Mouse (Mus musculus) cerebellum, adult 9-10 months (tissue): ENCODE data around the gene Erc2.

ENCODE experiments used
- DNase-seq: peaks from one replicate; pipeline ENCODE4 v3.0.0; 2022

Erc2 gene

DNA sequence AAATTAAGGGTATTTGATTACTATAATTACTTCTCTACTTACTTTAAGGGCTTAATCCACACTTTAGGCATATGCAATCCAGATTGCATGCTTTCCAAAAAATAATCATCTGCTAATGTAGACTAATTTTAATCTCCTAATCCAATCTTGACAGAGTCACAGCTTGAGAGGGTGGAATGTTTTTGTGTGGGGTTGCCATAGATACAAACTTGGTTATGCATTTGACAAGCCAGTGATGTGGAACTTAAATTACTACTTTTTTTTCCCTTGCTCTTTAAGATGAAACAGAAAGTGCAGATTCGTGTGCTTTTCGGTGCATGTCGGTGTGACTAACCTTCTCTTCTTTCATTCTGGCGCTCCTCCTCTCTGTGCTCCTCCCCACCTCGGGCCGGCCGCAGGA lies 694.6 kb downstream of the Erc2 start:
- no peak for DNase-seq

DNA sequence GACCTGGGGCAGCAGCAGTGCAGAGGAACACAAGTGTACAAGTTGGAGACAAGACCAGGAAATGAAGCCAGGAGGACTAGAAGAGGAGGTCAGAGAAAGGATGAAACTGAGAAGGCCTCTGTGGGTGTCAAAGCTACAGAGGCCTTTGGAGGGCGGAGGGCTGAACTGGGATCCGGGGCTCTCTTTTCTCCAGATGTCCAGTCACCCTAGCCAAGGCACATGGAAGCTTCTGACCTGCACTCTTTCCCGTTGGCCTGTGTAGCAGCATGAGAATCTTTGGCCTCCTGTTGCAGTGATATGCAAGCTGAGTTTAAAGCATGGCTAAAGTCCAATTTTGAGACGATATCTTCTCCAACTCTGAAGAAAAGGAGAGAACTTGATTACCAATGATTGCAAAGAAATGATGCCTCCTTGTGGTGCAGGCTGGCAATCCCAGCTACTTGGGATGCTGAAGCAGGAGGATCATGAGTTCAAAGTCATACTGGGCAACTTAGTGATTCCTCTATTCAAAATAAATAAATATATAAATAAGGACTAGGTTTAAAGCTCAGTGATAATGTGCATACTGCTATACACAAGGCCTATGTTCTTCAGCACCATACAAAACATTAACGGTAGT lies 699.8 kb downstream of the Erc2 start:
- no peak for DNase-seq

DNA sequence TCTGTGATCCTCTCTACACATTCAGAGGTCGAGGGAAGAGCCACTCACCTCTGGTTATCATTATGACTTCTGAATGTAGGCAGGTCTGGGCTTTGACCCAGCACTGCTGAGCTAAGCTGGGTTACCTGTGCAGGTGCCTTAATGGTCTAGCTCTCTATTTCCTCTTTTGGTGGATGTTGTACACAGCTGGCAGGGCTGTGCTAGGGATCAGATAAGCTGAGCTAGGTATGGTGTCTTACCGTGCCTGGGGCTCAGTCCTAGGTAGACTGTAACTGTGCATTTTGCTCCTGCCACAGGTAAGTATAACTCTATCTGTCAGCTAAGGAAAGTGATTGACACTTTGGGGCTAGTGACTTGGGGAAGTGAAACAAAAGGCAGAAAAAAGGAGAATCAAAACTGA lies 701.0 kb downstream of the Erc2 start:
- DNase-seq, result no peak

DNA sequence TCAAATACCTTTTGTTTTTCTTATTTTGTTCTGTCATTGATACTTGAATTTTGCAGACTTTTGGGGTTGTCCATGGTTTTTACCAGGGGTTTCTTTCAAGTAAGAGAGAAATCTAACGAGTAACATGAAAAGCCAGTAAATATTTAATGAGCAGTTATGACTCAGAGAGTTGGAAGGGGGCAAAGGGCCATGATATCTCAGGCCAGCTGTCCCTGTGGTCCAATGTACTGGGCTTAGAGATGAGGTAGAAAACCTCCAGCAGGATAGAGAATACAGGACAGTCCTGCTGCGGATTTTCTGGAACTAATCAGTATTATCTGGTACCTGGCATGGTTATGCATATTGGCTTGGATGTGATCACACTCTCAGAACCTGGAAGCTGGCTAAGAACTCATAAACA lies 701.5 kb downstream of the Erc2 start:
- DNase-seq, result no peak

GRCm38 (mm10) chr14:28326456-28326855 lies 704.2 kb downstream of the Erc2 start:
- DNase-seq, result no peak

- no peak for DNase-seq
Observed at GRCm38 (mm10) chr14:28328512-28328911, 706.3 kb downstream of the Erc2 start.

GRCm38 (mm10) chr14:28331108-28331507 lies 708.9 kb downstream of the Erc2 start:
- no peak for DNase-seq

DNA sequence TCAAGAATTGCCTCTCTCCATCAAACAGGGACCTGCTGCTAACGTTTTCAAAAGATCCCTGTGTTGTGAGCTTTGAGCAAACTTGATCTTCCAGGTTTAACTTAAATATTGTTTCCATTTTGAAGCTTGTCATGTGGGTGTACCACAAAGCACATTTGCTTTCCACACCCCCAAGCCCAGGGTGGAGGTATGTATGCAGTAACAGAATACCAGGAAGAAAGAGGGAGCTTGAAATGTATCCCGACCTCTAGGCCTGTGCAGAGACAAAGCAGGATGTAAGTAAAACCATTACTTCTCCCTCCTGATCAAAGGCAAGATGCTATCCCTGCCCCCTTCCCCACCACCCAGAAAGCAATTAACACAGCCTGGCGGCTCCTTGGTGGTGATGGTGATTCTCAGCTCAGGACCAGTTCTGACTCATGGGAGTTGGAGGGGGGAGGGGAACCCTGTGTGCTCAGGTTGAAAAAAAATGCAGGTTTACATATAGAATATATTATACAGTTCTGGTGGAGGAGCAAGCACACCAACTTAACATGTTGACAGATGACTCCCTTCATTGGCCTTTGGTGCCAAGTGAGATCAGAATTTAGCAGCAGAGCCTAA lies 710.2 kb downstream of the Erc2 start:
- no peak for DNase-seq

DNA sequence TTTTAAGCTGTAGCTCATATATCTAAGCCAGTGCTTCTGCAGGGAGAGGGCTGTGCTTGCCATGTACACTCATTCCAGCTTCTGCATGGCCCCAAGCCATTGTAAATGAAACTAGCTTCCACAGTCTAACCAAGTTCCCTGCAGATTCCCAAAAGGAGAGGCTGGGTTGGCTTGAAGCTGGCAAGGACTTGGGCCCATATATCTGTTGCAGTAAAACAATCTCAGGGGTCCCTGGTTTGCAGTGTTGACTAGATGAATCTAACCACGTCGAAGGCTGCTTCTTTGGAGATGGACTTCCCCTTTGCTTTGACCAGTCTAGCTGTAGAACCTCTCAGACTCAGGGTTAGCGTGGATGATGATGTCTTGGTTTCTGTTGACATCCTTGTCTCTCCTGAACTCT lies 716.9 kb downstream of the Erc2 start:
- no peak for DNase-seq

DNA sequence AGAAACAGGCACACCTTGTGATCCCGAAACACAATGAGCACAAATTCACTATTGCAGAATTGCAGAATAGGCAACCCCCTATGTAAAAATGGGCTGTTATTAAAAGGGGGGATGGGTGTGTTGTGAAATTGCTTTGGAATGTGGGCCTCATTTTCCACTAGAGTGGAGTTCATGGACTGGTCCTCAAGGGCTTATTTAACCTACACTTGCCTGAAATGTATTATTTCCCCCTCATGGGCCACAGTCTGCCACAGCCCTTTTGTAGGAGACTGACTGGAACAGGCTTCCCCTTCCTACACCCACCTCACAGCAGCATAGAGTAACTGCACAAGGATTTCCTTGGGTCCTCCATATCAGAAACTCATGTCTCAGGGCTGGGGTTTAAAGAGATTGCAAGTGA lies 726.9 kb downstream of the Erc2 start:
- DNase-seq, result no peak

DNA sequence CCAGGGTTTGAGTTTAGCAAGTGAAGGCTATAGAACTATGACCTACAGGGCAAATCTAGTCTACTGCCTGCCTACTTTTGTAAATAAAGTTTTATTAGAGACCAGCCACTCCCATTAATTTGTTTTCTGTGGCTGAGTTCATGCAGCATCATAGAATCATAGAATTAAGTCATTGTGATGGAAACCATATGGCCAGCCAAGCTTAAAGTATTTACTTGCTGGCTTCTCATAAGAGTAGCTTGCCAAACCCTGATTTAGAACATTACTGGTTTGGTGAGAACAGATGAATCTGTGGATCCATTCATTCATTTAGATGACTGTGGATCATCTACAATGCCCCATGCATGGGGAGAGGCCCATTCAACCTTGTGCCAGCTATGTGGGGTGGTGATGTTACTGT lies 733.8 kb downstream of the Erc2 start:
- DNase-seq, result no peak

- DNase-seq, result no peak
Observed at GRCm38 (mm10) chr14:28359502-28359901, 737.3 kb downstream of the Erc2 start.

DNA sequence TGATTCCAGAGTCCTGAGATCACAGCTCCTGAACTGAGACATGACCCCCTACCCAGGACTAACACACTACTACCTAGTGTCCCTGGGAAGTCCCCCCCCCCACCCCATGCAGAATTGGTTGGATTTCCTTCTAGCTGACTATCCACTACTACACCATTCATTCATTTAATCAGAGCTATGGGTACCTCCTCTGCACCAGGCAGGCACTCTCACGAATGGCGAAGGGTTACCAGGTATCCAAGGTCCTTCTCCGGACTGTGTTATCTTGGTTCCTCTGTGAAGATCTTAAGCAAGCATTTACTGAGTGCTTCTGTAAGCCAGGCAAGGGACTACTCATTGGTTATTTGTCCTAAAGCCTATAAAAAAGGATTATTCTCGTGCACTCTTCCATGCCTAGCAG lies 737.8 kb downstream of the Erc2 start:
- no peak for DNase-seq

DNA sequence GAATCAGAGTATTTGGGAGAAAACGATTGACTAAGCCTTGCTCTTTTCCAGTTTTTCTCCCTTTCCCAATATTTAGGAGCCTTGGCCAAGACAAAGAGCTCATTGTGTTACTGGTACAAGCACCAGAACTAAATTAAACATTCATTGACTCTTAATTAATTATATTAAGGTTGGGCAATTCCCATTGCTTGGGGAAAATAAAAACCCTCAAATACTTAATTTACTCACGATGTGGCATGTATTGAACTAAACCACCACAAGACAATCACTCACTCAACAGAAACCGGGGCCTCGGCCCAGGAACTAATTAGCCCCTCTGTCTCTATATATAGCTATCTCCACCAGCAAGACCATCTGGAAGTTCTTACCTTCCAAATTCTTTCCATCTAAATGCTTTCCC lies 740.1 kb downstream of the Erc2 start:
- DNase-seq, result no peak

DNA sequence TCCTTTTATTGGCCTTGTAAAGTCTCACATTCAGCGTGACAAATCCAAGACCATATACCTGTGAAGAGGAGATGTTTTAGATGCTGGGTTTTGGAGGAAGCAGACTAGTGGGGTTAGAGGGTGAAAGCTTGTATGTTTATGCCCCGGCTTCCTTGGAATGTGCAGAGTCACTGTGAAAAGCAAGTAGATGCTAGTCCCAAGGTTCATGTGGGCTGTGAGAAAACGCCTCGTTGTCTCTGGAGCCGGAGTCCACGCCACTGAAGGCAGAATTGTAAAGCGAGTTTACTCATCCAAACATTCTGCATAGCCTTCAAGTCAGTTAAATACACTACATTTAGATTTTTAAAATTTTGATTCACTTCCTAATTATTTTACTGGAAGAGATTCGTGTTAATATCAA lies 748.5 kb downstream of the Erc2 start:
- no peak for DNase-seq

- DNase-seq, result no peak
Observed at GRCm38 (mm10) chr14:28371651-28372050, 749.4 kb downstream of the Erc2 start.

GRCm38 (mm10) chr14:28375642-28376091 lies 753.4 kb downstream of the Erc2 start:
- no peak for DNase-seq

GRCm38 (mm10) chr14:28376208-28376805 lies 754.1 kb downstream of the Erc2 start:
- DNase-seq, result no peak

DNA sequence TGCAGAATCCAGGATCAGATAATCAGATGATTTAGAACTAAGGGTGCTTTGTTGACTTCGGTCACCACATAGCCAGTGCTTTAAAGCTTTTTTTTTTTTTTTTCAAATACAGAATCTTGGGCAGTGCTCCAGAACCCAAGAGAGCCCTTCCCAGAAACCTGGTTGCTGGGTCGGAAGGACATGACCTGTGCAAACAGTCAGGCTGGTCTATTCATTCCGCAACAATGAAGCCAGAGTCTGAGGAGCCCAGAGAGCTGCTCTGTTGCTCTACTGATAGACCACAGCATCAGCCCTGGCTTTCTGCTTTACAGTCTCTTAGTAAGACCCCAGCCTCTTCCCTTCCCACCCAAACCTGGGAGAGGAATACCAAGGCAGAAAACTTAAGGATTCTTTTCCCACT lies 755.3 kb downstream of the Erc2 start:
- no peak for DNase-seq

DNA sequence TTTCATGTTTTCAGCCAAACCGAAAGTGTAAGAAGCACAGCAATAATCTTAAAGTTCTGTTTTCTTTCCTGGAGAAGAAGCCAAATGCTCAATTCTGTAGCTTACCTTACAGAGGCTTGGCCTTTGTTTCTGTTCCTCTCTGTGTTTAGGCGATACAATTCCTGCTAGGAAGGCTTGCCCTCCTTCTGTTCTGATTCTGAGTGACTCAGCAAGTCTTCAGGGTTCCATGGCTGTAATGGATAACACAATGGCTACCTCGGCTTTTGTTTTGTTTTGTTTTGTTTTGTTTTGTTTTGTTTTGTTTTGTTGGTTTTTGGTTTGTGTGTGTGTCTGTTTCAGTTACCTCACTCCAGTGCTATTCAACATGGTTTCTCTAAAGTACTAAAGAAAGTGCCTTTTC lies 757.9 kb downstream of the Erc2 start:
- DNase-seq, result no peak

DNA sequence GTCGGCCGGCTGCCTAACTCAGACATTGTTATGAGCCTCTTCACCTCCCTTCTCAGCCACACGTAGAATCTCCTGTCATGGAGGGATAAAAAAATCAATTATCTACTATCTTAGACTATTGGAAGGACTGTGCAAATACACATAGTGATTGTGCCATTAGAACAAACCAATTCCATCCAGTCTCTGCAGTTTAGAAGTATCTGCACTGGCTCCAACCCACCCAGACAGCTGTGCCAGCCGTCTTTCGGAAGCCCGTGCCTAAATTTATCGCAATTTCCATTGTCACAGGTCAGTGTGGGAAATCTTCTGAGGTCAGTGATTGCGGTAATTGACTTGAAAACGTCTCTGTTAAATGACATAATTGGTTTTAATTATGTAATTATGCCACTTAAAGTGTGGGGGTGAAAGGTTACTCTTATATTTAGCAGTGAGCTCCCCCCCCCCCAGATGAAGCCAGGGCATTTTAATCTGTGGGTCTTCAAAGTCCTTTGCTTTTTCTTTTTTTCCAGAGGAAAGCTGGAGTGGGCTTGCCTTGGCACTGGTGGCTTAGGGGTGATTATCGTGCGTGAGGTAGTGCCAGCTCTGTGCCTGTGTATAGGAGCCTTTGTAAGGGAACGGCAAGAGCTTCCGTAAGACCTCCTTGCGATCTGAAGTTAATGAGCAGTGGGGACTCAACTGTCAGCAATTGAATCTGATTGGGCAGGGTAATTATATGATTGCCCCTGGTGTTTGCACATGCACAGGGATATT lies 759.7 kb downstream of the Erc2 start:
- DNase-seq, result no peak

DNA sequence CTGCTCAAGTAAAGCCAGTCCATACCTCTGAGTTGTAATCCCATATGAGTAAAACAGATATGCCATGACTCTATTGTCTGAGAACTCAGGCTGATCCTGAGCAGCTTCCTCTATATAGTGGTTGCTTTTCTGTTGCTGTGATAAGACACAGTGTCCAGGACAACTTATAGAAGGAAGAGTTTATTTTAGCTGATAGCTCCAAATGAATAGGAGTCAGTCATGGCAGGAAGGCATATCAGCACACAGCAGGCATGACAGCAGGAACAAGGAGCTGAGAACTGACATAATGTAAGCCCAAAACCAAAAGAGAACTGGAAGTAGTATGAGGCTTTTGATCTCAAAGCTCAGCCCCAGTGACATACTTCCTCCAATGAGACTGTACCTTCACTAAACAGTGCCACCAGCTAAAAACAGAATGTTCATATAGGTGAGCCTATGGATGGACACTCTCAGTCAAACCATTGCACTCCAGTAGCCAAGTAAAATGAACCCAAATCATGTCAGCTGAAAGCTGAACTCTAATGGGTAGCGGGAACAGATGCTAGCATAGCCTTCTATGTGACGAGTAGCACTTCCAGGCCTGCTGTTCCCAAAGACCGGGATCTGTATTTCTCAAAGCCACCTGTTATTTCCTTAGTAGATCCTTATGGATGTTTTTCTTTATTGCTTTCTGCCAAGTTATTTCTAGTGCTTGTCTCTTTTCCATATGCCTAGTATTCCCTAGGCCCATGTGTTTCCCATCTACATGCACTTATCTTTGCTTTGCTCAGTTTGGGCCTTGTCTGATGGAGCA lies 764.8 kb downstream of the Erc2 start:
- no peak for DNase-seq

DNA sequence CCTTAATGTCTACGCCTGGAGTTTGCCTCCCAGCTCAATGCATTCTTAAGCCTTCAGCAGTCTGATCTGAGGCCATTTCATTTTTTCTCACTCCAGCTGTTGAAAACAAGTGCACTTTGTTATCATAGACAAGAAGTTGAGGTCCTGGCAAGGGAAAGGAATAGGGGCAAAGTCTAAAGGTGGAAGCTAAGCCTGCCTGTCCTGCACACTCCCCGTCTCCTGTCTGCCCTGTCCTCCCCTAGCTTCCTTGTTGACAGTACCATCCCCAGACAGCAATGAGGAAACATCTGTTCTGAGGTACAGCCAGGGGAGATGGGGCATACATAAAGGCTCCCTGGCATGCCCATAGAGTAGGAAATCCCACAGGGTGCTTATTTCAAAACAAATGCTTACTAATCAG lies 776.7 kb downstream of the Erc2 start:
- DNase-seq, result no peak
